Mouse (Mus musculus) natural killer cell, adult 2 months (primary cell): ENCODE results near the gene Slc48a1.

ENCODE experiments used
- DNase-seq, 2 experiments: peaks; one replicate each; pipeline ENCODE4 v3.0.0; 2022; ENCODE audit warnings: low spot score in 2 of 2

The Slc48a1 gene

GRCm38 (mm10) chr15:97752491-97752890 is 25.8 kb upstream of the Slc48a1 start:
- DNase-seq: no peak

DNA sequence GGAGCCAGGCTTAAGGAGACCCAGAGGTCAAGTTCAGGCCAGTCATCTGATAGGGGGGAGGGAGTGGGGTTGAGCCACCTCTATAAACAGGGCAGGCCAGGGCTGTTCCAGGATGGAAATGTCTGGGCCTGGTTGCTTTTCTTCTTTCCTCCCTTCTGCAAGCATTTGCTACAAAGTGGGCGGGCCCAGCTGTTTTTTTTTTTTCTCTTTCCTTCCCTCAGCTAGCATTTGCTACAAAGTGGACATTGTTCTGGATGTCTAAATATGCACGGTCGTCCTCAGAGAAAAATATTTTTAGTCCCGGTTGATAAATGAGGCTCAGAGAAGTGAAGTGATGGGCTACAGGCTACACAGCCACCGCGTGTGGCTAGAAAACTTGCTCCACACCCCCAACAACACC is 23.8 kb upstream of the Slc48a1 start:
- DNase-seq: no peak

DNA sequence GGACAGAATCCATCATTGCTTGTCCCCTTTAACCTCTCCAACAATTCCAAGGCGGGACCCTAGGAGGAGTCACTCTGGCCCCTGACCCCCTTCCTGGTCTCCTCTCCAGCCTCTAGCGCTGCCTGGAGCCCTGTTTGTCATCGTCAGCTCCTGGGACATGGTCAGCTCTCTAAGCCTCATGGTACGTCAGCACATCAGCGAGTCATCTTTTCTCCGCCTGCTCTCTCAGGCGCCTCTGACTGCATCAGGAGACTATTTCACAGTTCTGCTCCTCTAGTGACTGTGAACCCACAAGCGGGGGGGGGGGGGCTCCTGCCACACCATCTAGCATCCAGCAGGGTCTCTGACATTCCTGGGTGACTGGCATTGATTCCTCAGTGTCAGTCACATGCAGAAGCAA is 23.0 kb upstream of the Slc48a1 start:
- no peak for DNase-seq

GRCm38 (mm10) chr15:97760006-97760405 is 18.3 kb upstream of the Slc48a1 start:
- DNase-seq: no peak

DNA sequence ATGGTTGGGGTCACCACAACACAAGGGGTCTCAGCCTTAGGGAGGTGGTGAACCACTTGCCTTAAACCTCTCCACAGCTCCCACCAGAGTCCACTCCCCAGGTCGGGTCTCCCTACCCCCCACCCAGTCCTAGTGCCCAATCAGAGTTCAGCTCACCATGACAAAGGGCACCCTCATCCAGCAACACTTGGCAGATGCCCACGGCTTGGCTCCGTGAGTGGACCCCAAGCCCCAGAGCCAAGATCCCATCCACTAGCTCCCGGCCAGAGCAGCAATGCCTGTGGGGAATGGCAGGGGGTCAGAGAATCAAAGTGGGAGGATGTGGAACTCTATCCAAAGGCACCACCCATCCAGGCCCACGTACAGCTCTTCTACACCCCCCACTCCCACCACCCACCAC is 17.4 kb upstream of the Slc48a1 start:
- DNase-seq: no peak

GRCm38 (mm10) chr15:97761438-97761837 is 16.9 kb upstream of the Slc48a1 start:
- DNase-seq: no peak

DNA sequence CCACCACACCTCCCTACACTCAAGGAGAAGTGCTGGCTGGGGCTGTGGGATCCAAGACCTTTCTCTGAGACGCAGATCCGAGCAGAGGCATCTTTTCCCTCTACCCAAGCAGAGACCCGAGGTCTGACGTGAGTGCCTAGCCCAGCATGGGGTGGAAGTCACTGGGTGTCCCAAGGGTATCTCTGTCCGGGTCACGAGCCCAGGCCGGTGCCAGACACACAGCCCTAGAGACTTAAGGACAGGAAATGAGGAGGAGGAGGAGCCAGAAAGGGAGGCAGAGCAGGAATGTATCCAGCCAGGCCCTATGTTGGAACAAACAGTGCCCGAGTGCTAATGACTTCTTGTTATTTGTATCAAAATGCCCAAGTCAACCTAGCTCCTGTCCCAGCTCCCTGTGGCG is 15.6 kb upstream of the Slc48a1 start:
- DNase-seq: no peak

DNA sequence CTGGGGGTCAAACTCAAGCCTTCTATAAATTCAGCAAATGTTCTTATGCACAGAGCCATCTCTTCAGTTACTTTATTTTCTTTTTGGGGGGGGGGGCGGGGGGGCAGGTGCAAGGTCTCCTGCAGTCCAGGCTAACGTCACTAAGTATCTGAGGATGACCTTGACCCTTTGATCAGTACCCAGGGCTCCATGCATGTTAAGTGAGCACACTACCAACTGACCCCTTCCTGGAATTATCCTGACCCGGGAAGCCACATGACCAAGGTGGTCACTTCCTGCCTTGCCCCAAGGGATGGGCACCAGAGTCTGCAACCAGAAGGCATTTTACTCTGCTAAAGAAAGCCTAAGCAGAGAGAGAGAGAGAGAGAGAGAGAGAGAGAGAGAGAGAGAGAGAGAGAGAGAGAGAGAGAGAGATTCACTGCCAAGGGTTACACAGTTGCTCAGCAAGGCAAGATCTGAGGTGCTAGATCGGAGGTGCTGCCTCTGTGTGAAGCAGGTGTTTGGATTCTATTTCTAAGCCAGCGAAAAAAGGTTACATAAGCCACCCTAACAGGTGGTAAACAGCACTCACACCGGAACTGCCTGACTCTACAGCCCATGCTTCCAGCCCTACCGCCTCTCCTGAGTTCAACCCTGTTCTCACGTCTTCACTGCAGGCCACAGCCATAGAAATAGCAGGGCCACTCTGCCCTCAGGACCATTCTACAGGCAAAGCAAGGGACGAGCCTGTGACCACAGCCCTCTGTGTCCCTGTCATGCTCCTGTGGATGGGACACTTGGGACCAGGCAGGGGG is 14.9 kb upstream of the Slc48a1 start:
- DNase-seq: no peak

GRCm38 (mm10) chr15:97764532-97764931 is 13.8 kb upstream of the Slc48a1 start:
- DNase-seq: no peak

DNA sequence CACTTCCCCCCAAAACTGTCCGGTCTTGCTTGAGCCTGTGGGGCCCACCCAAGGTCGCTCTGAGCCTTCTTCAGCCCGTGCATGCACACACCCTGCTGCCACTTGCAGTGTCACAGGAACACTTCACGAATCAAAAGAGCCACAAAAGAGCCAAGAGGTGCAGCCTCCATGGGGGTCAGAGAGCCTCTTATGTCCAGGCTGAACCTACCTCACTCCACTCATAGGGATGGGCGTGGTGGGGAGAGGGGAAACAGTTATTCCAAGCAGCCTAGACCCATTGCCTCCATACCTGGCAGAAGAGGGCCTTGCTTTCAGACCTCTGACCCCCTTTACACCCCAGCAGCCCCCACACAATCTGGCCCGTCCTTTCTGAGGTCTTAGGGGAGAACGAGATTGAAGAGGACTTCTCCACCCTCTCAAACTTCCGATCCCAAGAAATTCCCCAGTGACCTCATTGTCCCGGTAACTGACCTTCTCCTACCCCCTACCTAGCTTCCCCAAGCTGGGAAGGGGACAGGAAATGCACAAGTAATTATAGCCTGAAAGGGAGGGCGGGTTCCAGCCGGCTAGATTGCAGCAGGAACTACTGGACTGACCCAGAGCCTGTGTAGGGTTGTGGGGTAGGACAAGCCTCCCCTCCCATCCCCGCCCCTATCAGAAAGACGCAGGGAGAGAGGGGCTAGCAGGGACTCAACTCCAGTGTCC is 13.1 kb upstream of the Slc48a1 start:
- DNase-seq: no peak

DNA sequence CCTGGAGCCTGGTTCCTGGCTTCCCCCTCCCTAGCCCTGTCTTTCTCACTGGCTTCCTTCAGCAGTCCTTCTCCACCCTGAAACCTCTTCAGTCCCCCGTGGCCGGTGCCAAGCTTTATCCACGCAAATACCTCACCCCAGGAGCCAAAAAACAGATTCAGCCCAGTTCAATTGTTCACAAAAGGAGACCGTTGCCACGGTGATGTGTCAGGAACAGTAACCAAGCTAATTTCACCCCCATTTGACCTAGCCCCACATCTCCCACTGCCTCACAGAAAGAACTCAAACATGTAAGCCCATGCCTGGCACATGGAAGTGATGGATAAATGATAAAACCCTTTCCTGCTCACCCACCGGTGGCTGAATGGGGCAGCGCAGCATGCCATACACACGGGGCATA is 12.1 kb upstream of the Slc48a1 start:
- no peak for DNase-seq

GRCm38 (mm10) chr15:97766594-97767279 is 11.6 kb upstream of the Slc48a1 start:
- no peak for DNase-seq

DNA sequence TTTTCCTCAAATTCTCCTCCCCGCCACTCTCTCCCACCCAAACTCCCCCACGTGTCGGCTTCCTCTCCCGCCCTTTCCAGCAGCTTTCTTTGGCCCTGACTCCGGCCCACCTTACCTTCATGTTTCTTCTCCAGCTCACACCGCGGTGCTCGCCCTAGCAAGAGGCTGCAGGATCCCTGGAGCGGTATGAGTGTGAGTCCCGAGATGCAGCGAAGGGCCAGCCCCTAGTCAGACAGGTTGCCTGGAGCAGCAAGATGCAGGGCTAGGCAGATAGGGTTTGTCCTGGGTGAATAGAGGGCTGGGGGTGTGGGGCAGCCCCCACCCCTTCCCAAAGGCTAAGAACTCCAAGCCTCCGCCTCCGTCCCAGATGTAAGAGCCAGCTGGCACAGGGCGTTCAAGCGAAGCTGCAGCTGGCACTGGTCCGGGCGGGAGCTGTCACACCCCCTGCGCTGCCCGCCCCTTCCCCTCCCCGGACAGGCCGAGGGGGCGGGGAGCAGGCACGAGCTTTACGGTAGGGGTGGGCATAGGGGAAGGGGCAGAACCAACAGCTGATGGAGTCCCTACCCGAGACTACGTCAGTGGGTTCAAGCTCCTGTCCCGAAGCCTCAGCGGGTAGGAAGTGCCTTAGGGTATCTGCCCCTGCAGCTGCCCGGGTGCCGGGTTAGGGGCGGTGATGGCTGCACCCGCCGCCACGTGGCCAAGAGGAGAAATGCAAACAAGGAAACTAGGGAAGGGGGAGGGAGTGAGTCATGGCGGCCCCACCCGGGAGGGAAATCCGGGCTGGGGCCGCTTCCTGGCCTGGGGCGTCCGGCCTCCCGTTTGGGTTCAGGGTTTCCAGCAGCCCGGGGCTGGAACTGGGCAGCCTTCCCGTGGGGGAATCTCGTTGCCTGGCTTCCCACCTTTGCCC is 10.8 kb upstream of the Slc48a1 start, which contains the start of gene Rapgef3:
Gene Rapgef3 (minus strand): TSS at position 693 of the 907 bp plus-strand sequence.
- DNase-seq: peak; percentile 51 to 78

GRCm38 (mm10) chr15:97768192-97768591 is 10.1 kb upstream of the Slc48a1 start:
- DNase-seq: no peak

GRCm38 (mm10) chr15:97770280-97770679 is 8.0 kb upstream of the Slc48a1 start:
- DNase-seq: no peak

- no peak for DNase-seq
These were observed 5.2 kb upstream of the Slc48a1 start for GRCm38 (mm10) chr15:97773108-97773507.

GRCm38 (mm10) chr15:97773961-97774370 is 4.4 kb upstream of the Slc48a1 start:
- DNase-seq: no peak

DNA sequence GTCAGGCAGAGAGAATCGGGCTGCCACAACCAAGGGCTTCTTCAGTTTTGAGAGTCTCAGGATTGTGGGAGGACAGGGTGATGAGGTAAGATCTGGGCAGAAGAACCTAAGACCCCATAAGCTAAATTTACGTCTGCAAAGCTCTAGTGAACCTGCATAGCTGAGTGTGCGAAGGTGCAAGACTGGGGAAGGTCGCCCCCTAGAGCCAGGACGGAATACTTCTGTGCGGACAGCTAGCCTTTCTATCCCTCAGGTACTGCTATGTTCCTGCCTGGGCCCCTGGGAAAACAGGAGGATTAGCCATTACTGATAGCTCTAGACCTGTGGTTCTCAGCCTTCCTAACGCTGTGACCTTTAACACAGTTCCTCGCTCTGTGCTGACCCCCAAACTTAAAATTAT is 1.8 kb upstream of the Slc48a1 start:
- peak; percentile 20 to 64 for DNase-seq

DNA sequence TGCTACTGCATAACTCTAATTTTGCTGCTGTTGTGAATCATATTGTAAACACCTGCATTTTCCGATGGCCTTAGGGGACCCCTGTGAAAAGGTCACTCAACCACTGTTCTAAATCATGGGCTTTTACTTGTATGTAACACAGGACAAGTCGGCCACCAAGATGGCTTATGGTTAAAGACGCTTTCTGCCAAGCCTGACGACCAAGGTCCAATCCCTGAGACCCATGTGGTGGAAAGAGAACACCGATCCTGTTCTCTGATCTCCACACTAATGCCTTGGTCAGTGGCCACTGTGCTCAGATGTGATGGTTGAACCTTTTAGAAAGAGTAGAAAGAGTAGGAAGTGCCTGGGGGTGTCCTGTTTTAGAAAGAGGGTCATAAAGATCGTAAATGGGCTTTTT is 1.4 kb upstream of the Slc48a1 start:
- no peak for DNase-seq

GRCm38 (mm10) chr15:97779576-97779975 is 1.3 kb downstream of the Slc48a1 start:
- no peak for DNase-seq

GRCm38 (mm10) chr15:97780611-97781031 is 2.3 kb downstream of the Slc48a1 start:
- peak in 1 of 2 experiments; percentile 22 for DNase-seq
